Mouse (Mus musculus) heart, adult 2 months (tissue): ENCODE results near the gene Prss35. TPM values are rescaled to one million over a fixed set of nuclear protein-coding genes. Genes with fewer than 3 reads are reported as not detected.

ENCODE experiments used
- DNase-seq, 2 experiments: peaks; one replicate each; pipeline ENCODE4 v3.0.0; 2021
- H3K27ac ChIP-seq: fragments of 200-600 bp; 2 replicates; pipeline ENCODE4 v1.8.1; 2022
- H3K27me3 ChIP-seq: fragments of 200-500 bp; 2 replicates; pipeline ENCODE4 v1.6.1; 2012; ENCODE audit warnings: mild to moderate bottlenecking, low read length, inconsistent platforms, mixed read lengths; ENCODE audit not compliant: control insufficient read depth, insufficient read depth
- H3K36me3 ChIP-seq: fragments of 200-500 bp; 2 replicates; pipeline ENCODE4 v1.6.1; 2012; ENCODE audit warnings: low read length, inconsistent platforms; ENCODE audit not compliant: control insufficient read depth, insufficient read depth
- H3K4me1 ChIP-seq: fragments of 200-500 bp; 2 replicates; pipeline ENCODE4 v1.6.1; 2011; ENCODE audit warnings: low read length; ENCODE audit not compliant: control insufficient read depth, insufficient read depth
- H3K4me3 ChIP-seq: fragments of 200-600 bp; 2 replicates; pipeline ENCODE4 v1.8.1; 2022
- H3K79me2 ChIP-seq: fragments of 200-500 bp; replicated peaks from 2 replicates; pipeline ENCODE4 v1.6.1; 2012; ENCODE audit warnings: mild to moderate bottlenecking, inconsistent platforms, low read length, moderate library complexity, mixed read lengths; ENCODE audit not compliant: control insufficient read depth, insufficient read depth
- H3K9ac ChIP-seq: fragments of 200-500 bp; 2 replicates; pipeline ENCODE4 v1.6.1; 2012; ENCODE audit warnings: low read depth, mild to moderate bottlenecking, control low read depth, inconsistent platforms, low read length, mixed read lengths
- CTCF ChIP-seq: fragments of 200-600 bp; IDR thresholded peaks from 2 replicates; pipeline ENCODE4 v1.8.1; 2022; ENCODE audit warnings: antibody characterized with exemption, mild to moderate bottlenecking, moderate library complexity
- EP300 ChIP-seq: fragments of 200-500 bp; IDR thresholded peaks from 2 replicates; pipeline ENCODE4 v1.6.1; 2011; ENCODE audit warnings: low read depth, low read length, control low read depth; ENCODE audit not compliant: insufficient read depth
- POLR2A ChIP-seq: fragments of 200-500 bp; IDR thresholded peaks from 2 replicates; pipeline ENCODE4 v1.6.1; 2011; ENCODE audit warnings: mild to moderate bottlenecking, low read depth, low read length, control low read depth; ENCODE audit not compliant: insufficient read depth
- WGBS: fragments of 180-500 bp; shearing (Covaris S2); methylation state at CpG from one replicate; pipeline ENCODE4 v1.1.7; 2018; 5-methylcytosine and 5-hydroxymethylcytosine counted together
- intact Hi-C: fragments of 180-260 bp; cut with DNase I; formaldehyde crosslinking; loops from one replicate; pipeline ENCODE4 v1.15.1; 2025
- polyA plus RNA-seq: library from polyadenylated mRNA; depleted of rRNA; stranded (reverse); fragments of >200 nt; gene quantifications from 2 replicates; pipeline ENCODE4 v1.2.3, GENCODE M21; 2012
- total RNA-seq, 2 experiments: library from RNA; stranded (reverse); gene quantifications; 2 replicates each; pipeline ENCODE4 v1.2.3; 2021

The Prss35 gene
- total and polyA plus RNA-seq, 3 experiments, result 0.16 to 0.37 (median 0.30) TPM

- no peak for DNase-seq
- H3K4me1 ChIP-seq, result no peaks in the 10 kb centered on the region
- TF ChIP-seq CTCF (no peak), POLR2A (no peak), EP300 (no peak)
- no peak overlapping the region for H3K4me3 ChIP-seq
- intact Hi-C loops, result no loop called here
- no peaks in the 10 kb centered on the region for H3K79me2 ChIP-seq
- no peaks in the 10 kb centered on the region for H3K27me3 ChIP-seq
- no peak overlapping the region for H3K9ac ChIP-seq
- H3K36me3 ChIP-seq, result no peaks in the 10 kb centered on the region
- H3K27ac ChIP-seq, result no peak overlapping the region
- 35% methylated on average over 5 of the region's 5 CpGs for WGBS
These were observed 42.2 kb upstream of the Prss35 start for GRCm38 (mm10) chr9:86701264-86701663.

- intact Hi-C loops, result no loop called here
- Histone ChIP-seq H3K36me3 (no peaks in the 10 kb centered on the region), H3K27me3 (no peaks in the 10 kb centered on the region), H3K79me2 (no peaks in the 10 kb centered on the region), H3K9ac (no peak overlapping the region), H3K4me3 (no peak overlapping the region), H3K27ac (no peak overlapping the region), H3K4me1 (no peaks in the 10 kb centered on the region)
- 22% methylated on average over 2 of the region's 2 CpGs for WGBS
- TF ChIP-seq CTCF, result no peak
- no peak for TF ChIP-seq POLR2A
- no peak for TF ChIP-seq EP300
- no peak for DNase-seq
These were observed 41.6 kb upstream of the Prss35 start for GRCm38 (mm10) chr9:86701844-86702243.

- WGBS, result 69% methylated on average over 1 of the region's 1 CpGs
- no peak overlapping the region for H3K4me3 ChIP-seq
- no peaks in the 10 kb centered on the region for H3K4me1 ChIP-seq
- no peak for DNase-seq
- H3K27me3 ChIP-seq, result no peaks in the 10 kb centered on the region
- TF ChIP-seq CTCF (no peak), POLR2A (no peak), EP300 (no peak)
- H3K9ac ChIP-seq, result no peak overlapping the region
- no peak overlapping the region for H3K27ac ChIP-seq
- intact Hi-C loops, result no loop called here
- H3K36me3 ChIP-seq, result no peaks in the 10 kb centered on the region
- H3K79me2 ChIP-seq, result no peaks in the 10 kb centered on the region
These were observed 36.0 kb upstream of the Prss35 start for GRCm38 (mm10) chr9:86707431-86707830.

- WGBS, result 54% methylated on average over 6 of the region's 6 CpGs
- Histone ChIP-seq H3K9ac (no peak overlapping the region), H3K4me1 (no peaks in the 10 kb centered on the region), H3K27me3 (no peaks in the 10 kb centered on the region), H3K4me3 (no peak overlapping the region), H3K36me3 (no peaks in the 10 kb centered on the region), H3K79me2 (no peaks in the 10 kb centered on the region), H3K27ac (no peak overlapping the region)
- intact Hi-C loops, result no loop called here
- TF ChIP-seq POLR2A (no peak), CTCF (no peak), EP300 (no peak)
- no peak for DNase-seq
These were observed 34.5 kb upstream of the Prss35 start for GRCm38 (mm10) chr9:86708921-86709320.

- Histone ChIP-seq H3K27me3 (no peaks in the 10 kb centered on the region), H3K79me2 (no peaks in the 10 kb centered on the region), H3K4me1 (no peaks in the 10 kb centered on the region), H3K27ac (no peak overlapping the region), H3K4me3 (no peak overlapping the region), H3K36me3 (no peaks in the 10 kb centered on the region), H3K9ac (no peak overlapping the region)
- TF ChIP-seq CTCF (no peak), EP300 (no peak)
- no peak for DNase-seq
- intact Hi-C loops, result no loop called here
- 71% methylated on average over 2 of the region's 2 CpGs for WGBS
These were observed 33.3 kb upstream of the Prss35 start for GRCm38 (mm10) chr9:86710091-86710634.

- no peak overlapping the region for H3K4me3 ChIP-seq
- no peaks in the 10 kb centered on the region for H3K36me3 ChIP-seq
- H3K4me1 ChIP-seq, result no peaks in the 10 kb centered on the region
- DNase-seq, result no peak
- intact Hi-C loops, result no loop called here
- WGBS, result 70% methylated on average over 2 of the region's 2 CpGs
- no peak overlapping the region for H3K9ac ChIP-seq
- no peak overlapping the region for H3K27ac ChIP-seq
- no peaks in the 10 kb centered on the region for H3K27me3 ChIP-seq
- H3K79me2 ChIP-seq, result no peaks in the 10 kb centered on the region
- TF ChIP-seq POLR2A, result no peak
- TF ChIP-seq CTCF, result no peak
- no peak for TF ChIP-seq EP300
These were observed 30.8 kb upstream of the Prss35 start for GRCm38 (mm10) chr9:86712648-86713047.
